Mouse (Mus musculus) c-Kit-positive CD71-negative TER-119-negative erythroid progenitor cells, embryonic 14.5 days (primary cell): ENCODE data around the gene Spdye4b.
A peak's percentile ranks its signal among the peaks of the same experiment; 100 is the strongest.
"Not testable (repeated sequence)": the region's sequence is repeated elsewhere in the genome, so short reads cannot be mapped to it uniquely, and the experiment has no call there.

Source experiments
- DNase-seq: peaks from one replicate; pipeline ENCODE4 v3.0.0-alpha.2; 2013; ENCODE audit warnings: low read depth

Gene Spdye4b

GRCm38 (mm10) chr5:143180255-143181076, at the start of gene Spdye4b, which contains the start of gene Rbak:
Gene Spdye4b (plus strand): TSS chr5:143181017.
Gene Rbak (minus strand): TSS chr5:143180775.
- DNase-seq, result peak; percentile 79

- no peak for DNase-seq
Measured at GRCm38 (mm10) chr5:143132935-143133514, 47.8 kb upstream of the Spdye4b start.

GRCm38 (mm10) chr5:143134216-143135010, 46.4 kb upstream of the Spdye4b start:
- DNase-seq, result not testable (repeated sequence)

- no peak for DNase-seq
Measured at GRCm38 (mm10) chr5:143135042-143135441, 45.8 kb upstream of the Spdye4b start.

- DNase-seq, result no peak
Measured at GRCm38 (mm10) chr5:143137580-143137979, 43.2 kb upstream of the Spdye4b start.

- no peak for DNase-seq
Measured at GRCm38 (mm10) chr5:143147481-143147880, 33.3 kb upstream of the Spdye4b start, which contains the start of gene Olfr718-ps1. Gene Olfr718-ps1 (minus strand): TSS chr5:143147581.

- DNase-seq, result no peak
Measured at GRCm38 (mm10) chr5:143148661-143149060, 32.2 kb upstream of the Spdye4b start.

- DNase-seq, result no peak
Measured at GRCm38 (mm10) chr5:143149536-143149935, 31.3 kb upstream of the Spdye4b start.

- DNase-seq, result no peak
Measured at GRCm38 (mm10) chr5:143150044-143150443, 30.8 kb upstream of the Spdye4b start.

GRCm38 (mm10) chr5:143153756-143154155, 27.1 kb upstream of the Spdye4b start:
- no peak for DNase-seq

GRCm38 (mm10) chr5:143155534-143155933, 25.3 kb upstream of the Spdye4b start:
- DNase-seq, result no peak

- DNase-seq, result peak; percentile 32
Measured at GRCm38 (mm10) chr5:143165508-143166070, 15.2 kb upstream of the Spdye4b start.

- no peak for DNase-seq
Measured at GRCm38 (mm10) chr5:143175970-143176369, 4.8 kb upstream of the Spdye4b start.

GRCm38 (mm10) chr5:143177541-143178200, 3.1 kb upstream of the Spdye4b start:
- no peak for DNase-seq

- DNase-seq, result no peak
Measured at GRCm38 (mm10) chr5:143179179-143179578, 1.6 kb upstream of the Spdye4b start.

- not testable (repeated sequence) for DNase-seq
Measured at GRCm38 (mm10) chr5:143188014-143188413, 7.2 kb downstream of the Spdye4b start.

GRCm38 (mm10) chr5:143192806-143193205, 12.0 kb downstream of the Spdye4b start:
- no peak for DNase-seq

- DNase-seq, result not testable (repeated sequence)
Measured at GRCm38 (mm10) chr5:143194747-143195146, 13.9 kb downstream of the Spdye4b start.

GRCm38 (mm10) chr5:143195166-143195565, 14.3 kb downstream of the Spdye4b start:
- DNase-seq, result no peak

- DNase-seq, result no peak
Measured at GRCm38 (mm10) chr5:143196506-143196905, 15.7 kb downstream of the Spdye4b start.

- no peak for DNase-seq
Measured at GRCm38 (mm10) chr5:143205015-143205414, 24.2 kb downstream of the Spdye4b start.

- no peak for DNase-seq
Measured at GRCm38 (mm10) chr5:143213832-143214231, 33.0 kb downstream of the Spdye4b start.
